Mouse (Mus musculus) thymus, postnatal 0 days (tissue): Measurements from ENCODE around the gene Natd1. TPM values are rescaled to one million over a fixed set of nuclear protein-coding genes. Genes with fewer than 3 reads are reported as not detected.

Experiments
- polyA plus RNA-seq: library from polyadenylated mRNA; unstranded; fragments of >200 nt; fragmentation: Nextera tagmentation; extraction: Ambion mirVana; gene quantifications from 2 replicates; pipeline ENCODE4 v1.2.1, GENCODE M21; 2015

The Natd1 gene
- polyA plus RNA-seq, 1 experiment from 2014 or later: 11.9 TPM

Other genes starting within 250 kb of the Natd1 start
- 27.0 and 29.0 TPM in 2 replicates for gene Llgl1, start 215.0 kb downstream of the Natd1 start, polyA plus RNA-seq
- gene Flii, start 187.5 kb downstream of the Natd1 start, polyA plus RNA-seq: 72.6 and 78.7 TPM in 2 replicates
- 10.3 and 11.0 TPM in 2 replicates for gene Mief2, start 186.4 kb downstream of the Natd1 start, polyA plus RNA-seq
- gene Top3a, start 137.4 kb downstream of the Natd1 start, polyA plus RNA-seq: 13.5 and 14.5 TPM in 2 replicates
- 4.7 TPM in 2 replicates for gene Smcr8, start 137.2 kb downstream of the Natd1 start, polyA plus RNA-seq
- gene Shmt1, start 103.0 kb downstream of the Natd1 start, polyA plus RNA-seq: 63.4 and 67.0 TPM in 2 replicates
- 32.2 and 33.2 TPM in 2 replicates for gene Dhrs7b, start 84.1 kb downstream of the Natd1 start, polyA plus RNA-seq
- gene Tmem11, start 35.5 kb downstream of the Natd1 start, polyA plus RNA-seq: 46.0 and 52.0 TPM in 2 replicates
- gene Map2k3, start 17.3 kb upstream of the Natd1 start, polyA plus RNA-seq: 70.5 and 73.5 TPM in 2 replicates
- 0.05 and 0.10 TPM in 2 replicates for gene Kcnj12, start 107.8 kb upstream of the Natd1 start, polyA plus RNA-seq
- 51.8 and 56.0 TPM in 2 replicates for gene Tnfrsf13b, start 212.0 kb upstream of the Natd1 start, polyA plus RNA-seq